ENCODE assay signal across 8 mouse cellular contexts in genomic region chr11:102028087-102028816, GRCm38 (mm10). TPM values are rescaled to one million over a fixed set of nuclear protein-coding genes. Genes with fewer than 3 reads are reported as not detected.
DNase-seq lines count a peak whose midpoint lies in the region; ATAC-seq and TF ChIP-seq lines count a peak whose summit lies in the region.

Mpp3 (minus strand) TSS chr11:102028461.

- H3K27me3 ChIP-seq in lung, embryonic 15.5 days, result peaks cover 13% of the 10 kb centered on the region; the same call in 1 of the 2 replicates
- H3K27me3 ChIP-seq in midbrain, postnatal 0 days (ENCODE audit: insufficient read depth, low read length), result no peaks in the 10 kb centered on the region

- peak within 1 kb of the TSS; percentile 66 for H3K4me3 ChIP-seq in lung, embryonic 15.5 days
- peak within 1 kb of the TSS; percentile 71 for H3K4me3 ChIP-seq in midbrain, postnatal 0 days (ENCODE audit: low read depth, low read length)

- no peak for DNase-seq in adrenal gland, adult 18-20 months (ENCODE audit: low spot score in 2 of 2)
- no peak for DNase-seq in adrenal gland, postnatal 36 days
- no peak for DNase-seq in lung, postnatal 36 days
- no peak for DNase-seq in layer of hippocampus, postnatal 10 days (ENCODE audit: low spot score in 2 of 2)
- no peak for DNase-seq in midbrain, postnatal 0 days (ENCODE audit: low spot score)
- DNase-seq in right cerebral cortex, adult 18-20 months, result no peak
- DNase-seq in ovary, postnatal 36 days (ENCODE audit: low spot score), result no peak

- no peaks in the 10 kb centered on the region for H3K9me3 ChIP-seq in lung, embryonic 15.5 days
- H3K9me3 ChIP-seq in midbrain, postnatal 0 days (ENCODE audit: low read length), result no peaks in the 10 kb centered on the region

- peaks cover 13% of the 10 kb centered on the region; the same call in 1 of the 2 replicates for H3K4me1 ChIP-seq in lung, embryonic 15.5 days
- H3K4me1 ChIP-seq in midbrain, postnatal 0 days (ENCODE audit: insufficient read depth, low read length), result no peaks in the 10 kb centered on the region

- WGBS in lung, embryonic 15.5 days, result 63% methylated on average over 6 of the region's 6 CpGs
- 63% methylated on average over 6 of the region's 6 CpGs for WGBS in midbrain, postnatal 0 days

- H3K27ac ChIP-seq in lung, embryonic 15.5 days, result 0 out of 2 replicates have a peak within 1 kb of the TSS, but pooled peaks have one; percentile 1
- H3K27ac ChIP-seq in midbrain, postnatal 0 days (ENCODE audit: low read depth, low read length), result peak within 1 kb of the TSS; percentile 79

- H3K36me3 ChIP-seq in lung, embryonic 15.5 days, result no peaks in the 10 kb centered on the region
- no peaks in the 10 kb centered on the region for H3K36me3 ChIP-seq in midbrain, postnatal 0 days (ENCODE audit: insufficient read depth, low read length)

- H3K9ac ChIP-seq in lung, embryonic 15.5 days, result no peak within 1 kb of the TSS; the same call in 1 of the 2 replicates
- H3K9ac ChIP-seq in midbrain, postnatal 0 days (replicated peaks; ENCODE audit: low read length, poor library complexity, severe bottlenecking), result peak within 1 kb of the TSS; percentile 87

- no peak for ATAC-seq in lung, embryonic 15.5 days (ENCODE audit: borderline replicate concordance, extremely low read depth, low FRiP score, low TSS enrichment)
- ATAC-seq in midbrain, postnatal 0 days (ENCODE audit: low FRiP score), result no peak

- no peak for TF ChIP-seq CTCF in midbrain, postnatal 0 days (IDR thresholded peaks at IDR 0.05)

- peak within 1 kb of the TSS; percentile 99 for H3K4me2 ChIP-seq in lung, embryonic 15.5 days
- peak within 1 kb of the TSS; percentile 75 for H3K4me2 ChIP-seq in midbrain, postnatal 0 days (ENCODE audit: low read depth, low read length, poor library complexity, severe bottlenecking)

RNA-seq across cellular contexts. Expression of gene Mpp3, which starts in this region (rescaled TPM):
- 10 to 100 TPM; 10.8 to 20.2 TPM for total RNA-seq in adrenal gland, adult 18-20 months (2021)
- total RNA-seq in adrenal gland, postnatal 36 days (2021), result 10 to 100 TPM in 1 of 2 experiments, 1 to 10 TPM in 1; 5.3 to 17.3 TPM
- polyA plus RNA-seq in lung, embryonic 15.5 days (2015; fragmentation: Nextera tagmentation; extraction: Ambion mirVana), result 3.8 and 3.9 TPM in 2 replicates
- total RNA-seq in layer of hippocampus, postnatal 10 days (2021), result 10 to 100 TPM; 70.1 to 79.5 TPM
- total RNA-seq in midbrain, postnatal 0 days (2014; rRNA removed), result 68.2 and 71.9 TPM in 2 replicates
- 53.9 and 54.7 TPM in 2 replicates for polyA plus RNA-seq in midbrain, postnatal 0 days (2015; fragmentation: Nextera tagmentation; extraction: Ambion mirVana)

Comparison
In these comparisons a context has a peak if more than half of its experiments do, and no peak if none do; other contexts are left out.
1. RNA of gene Mpp3 (polyA plus RNA-seq): 53.9 to 54.7 TPM in midbrain, postnatal 0 days; 3.8 to 3.9 TPM in lung, embryonic 15.5 days; every median in the first group is over 10 times any median in the second.